Mouse (Mus musculus) hindbrain, postnatal 0 days (tissue): ENCODE measurements around the gene Rassf6. TPM values are rescaled to one million over a fixed set of nuclear protein-coding genes. Genes with fewer than 3 reads are reported as not detected.

ENCODE experiments used
- ATAC-seq: fragments of 200-750 bp; cut with Nextera tagmentation; 2 replicates; pipeline ENCODE4 v1.8.0; 2017; ENCODE audit warnings: mild to moderate bottlenecking, moderate TSS enrichment, moderate library complexity
- DNase-seq: peaks from one replicate; pipeline ENCODE4 v3.0.0-alpha.2; 2015; ENCODE audit warnings: low spot score
- H3K27ac ChIP-seq: fragments of 300-500 bp; sonication (generic); 2 replicates; pipeline ENCODE4 v1.5.1; 2014; ENCODE audit warnings: mild to moderate bottlenecking
- H3K27me3 ChIP-seq: fragments of 300-500 bp; sonication (generic); 2 replicates; pipeline ENCODE4 v1.6.1; 2014; ENCODE audit warnings: low read length, mixed read lengths; ENCODE audit not compliant: insufficient read depth
- H3K36me3 ChIP-seq: fragments of 300-500 bp; sonication (generic); 2 replicates; pipeline ENCODE4 v1.6.1; 2014; ENCODE audit warnings: low read length, mixed read lengths; ENCODE audit not compliant: insufficient read depth
- H3K4me1 ChIP-seq: fragments of 300-500 bp; sonication (generic); 2 replicates; pipeline ENCODE4 v1.6.1; 2014; ENCODE audit warnings: antibody characterized with exemption, low read length, mixed read lengths; ENCODE audit not compliant: insufficient read depth
- H3K4me2 ChIP-seq: fragments of 300-500 bp; sonication (generic); 2 replicates; pipeline ENCODE4 v1.6.1; 2014; ENCODE audit warnings: low read depth, mild to moderate bottlenecking, low read length, moderate library complexity, mixed read lengths
- H3K4me3 ChIP-seq: fragments of 300-500 bp; sonication (generic); 2 replicates; pipeline ENCODE4 v1.5.1; 2014; ENCODE audit warnings: low read length
- H3K9ac ChIP-seq: fragments of 300-500 bp; sonication (generic); replicated peaks from 2 replicates; pipeline ENCODE4 v1.6.1; 2014; ENCODE audit warnings: mild to moderate bottlenecking, low read length, moderate library complexity, mixed read lengths
- H3K9me3 ChIP-seq: fragments of 300-500 bp; sonication (generic); 2 replicates; pipeline ENCODE4 v1.6.1; 2016; ENCODE audit warnings: low read length, mixed read lengths
- CTCF ChIP-seq: IDR thresholded peaks from 2 replicates; pipeline ENCODE4 v1.5.1; 2016; ENCODE audit warnings: antibody characterized with exemption, control low read depth, low read depth
- WGBS: fragments of 180-500 bp; shearing (Covaris S2); extraction: QIAGEN DNeasy Blood & Tissue Kit; methylation state at CpG from one replicate; pipeline ENCODE4 v1.1.7; 2014; 5-methylcytosine and 5-hydroxymethylcytosine counted together
- polyA plus RNA-seq: library from polyadenylated mRNA; unstranded; fragments of >200 nt; fragmentation: Nextera tagmentation; extraction: Ambion mirVana; gene quantifications from 2 replicates; pipeline ENCODE4 v1.2.1, GENCODE M21; 2015
- total RNA-seq: library from RNA; depleted of rRNA; stranded (reverse); fragments of >200 nt; gene quantifications from 2 replicates; pipeline ENCODE4 v1.2.3, GENCODE M21; 2014

The Rassf6 gene
- total and polyA plus RNA-seq, 2 experiments from 2014 or later: 1.4 to 2.8 TPM

DNA sequence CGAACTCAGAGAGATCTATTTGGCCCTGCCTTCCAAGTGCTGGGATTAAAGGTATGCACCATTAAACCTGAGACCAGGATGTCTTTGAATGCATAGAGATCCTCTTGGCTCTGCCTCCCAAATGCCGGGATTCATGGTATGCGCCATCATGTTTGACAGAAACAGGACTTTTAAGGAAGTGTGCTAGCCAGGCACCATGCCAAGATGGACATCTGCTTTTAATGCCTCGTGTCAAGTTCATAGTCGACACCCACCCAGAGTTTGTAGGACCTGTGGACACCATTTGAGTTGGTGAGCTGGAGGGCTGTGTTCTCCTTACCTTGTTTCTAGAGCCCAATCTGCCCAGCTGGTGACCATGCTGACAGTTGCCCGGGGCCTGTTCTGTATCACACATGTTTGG lies 48.5 kb downstream of the Rassf6 start:
- Histone ChIP-seq H3K4me2 (no peak overlapping the region), H3K9ac (no peak overlapping the region), H3K4me3 (no peak overlapping the region), H3K27me3 (no peaks in the 10 kb centered on the region), H3K4me1 (no peaks in the 10 kb centered on the region), H3K27ac (no peak overlapping the region), H3K36me3 (no peaks in the 10 kb centered on the region), H3K9me3 (no peaks in the 10 kb centered on the region)
- 77% methylated on average over 6 of the region's 6 CpGs for WGBS
- TF ChIP-seq CTCF: no peak
- no peak for DNase-seq
- no peak for ATAC-seq

DNA sequence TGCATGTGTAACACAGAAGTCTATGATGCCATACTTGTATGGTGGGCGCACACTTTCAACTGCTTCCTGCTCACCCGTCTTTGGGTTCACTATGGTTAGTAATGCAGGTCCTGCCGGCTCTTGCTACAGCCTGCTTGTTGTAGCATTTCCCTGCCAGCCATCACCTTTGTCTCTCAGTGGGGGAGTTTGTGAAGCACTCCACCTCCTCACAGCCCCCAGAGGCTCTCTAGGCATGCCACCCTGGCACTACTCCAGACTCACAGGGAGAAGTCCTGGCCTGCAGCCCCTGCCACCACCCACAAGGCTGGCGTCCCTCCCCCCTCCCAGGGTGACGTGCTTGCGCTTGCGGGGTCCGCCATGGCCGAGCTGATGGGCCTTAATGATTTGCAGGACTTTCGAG lies 49.8 kb downstream of the Rassf6 start:
- WGBS: 82% methylated on average over 10 of the region's 10 CpGs
- Histone ChIP-seq H3K4me2 (no peak overlapping the region), H3K36me3 (no peaks in the 10 kb centered on the region), H3K9ac (no peak overlapping the region), H3K4me1 (no peaks in the 10 kb centered on the region), H3K4me3 (no peak overlapping the region), H3K27ac (no peak overlapping the region), H3K27me3 (no peaks in the 10 kb centered on the region), H3K9me3 (no peaks in the 10 kb centered on the region)
- DNase-seq (no peak), ATAC-seq (no peak)
- TF ChIP-seq CTCF: no peak

DNA sequence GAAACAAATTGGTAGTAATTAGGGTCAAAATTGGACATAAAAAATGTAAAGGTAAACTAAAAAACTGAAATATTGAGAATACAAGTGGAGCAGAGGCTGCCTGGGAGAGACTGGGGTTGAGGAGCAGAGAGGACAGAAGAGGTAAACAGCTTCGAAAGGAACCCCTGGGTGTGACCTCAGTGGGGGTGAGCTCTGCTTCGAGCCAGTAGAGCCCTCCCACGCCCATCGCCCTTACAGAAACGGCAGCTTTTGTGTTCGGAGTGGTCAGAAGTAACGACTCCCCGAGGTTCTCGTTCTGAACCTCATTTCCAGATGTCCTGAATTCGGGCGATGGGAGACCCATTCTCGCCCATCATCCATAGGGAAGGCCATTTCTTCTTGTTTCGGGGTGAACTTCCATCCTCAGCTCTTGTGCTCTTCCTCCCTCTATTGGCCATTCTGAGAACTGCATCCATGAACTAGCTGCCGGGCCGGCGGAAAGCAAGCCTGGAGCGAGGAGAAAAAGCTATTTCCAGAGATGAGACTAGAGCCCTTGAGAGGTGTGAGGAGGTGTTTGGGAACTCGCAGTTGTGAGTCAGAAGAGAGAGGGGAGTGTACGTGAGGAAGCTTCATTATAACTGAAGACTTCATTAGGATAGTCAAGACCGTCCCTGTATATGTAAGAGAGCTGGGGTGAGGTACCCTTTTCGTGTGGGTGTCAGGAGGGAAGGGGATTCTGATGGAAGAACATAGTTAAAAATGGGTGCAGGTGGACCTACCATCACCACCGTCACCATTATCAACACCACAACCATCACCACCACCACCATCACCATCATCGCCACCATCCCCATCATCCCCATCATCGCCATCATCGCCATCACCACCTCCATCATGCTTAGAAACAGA lies 51.5 kb downstream of the Rassf6 start:
- Histone ChIP-seq H3K9me3 (no peaks in the 10 kb centered on the region), H3K4me2 (peak overlapping the region; percentile 64), H3K9ac (peak overlapping the region; percentile 38; the same call in 1 of the 2 replicates), H3K27ac (no peak overlapping the region), H3K27me3 (no peaks in the 10 kb centered on the region), H3K36me3 (no peaks in the 10 kb centered on the region), H3K4me3 (peak overlapping the region; percentile 38), H3K4me1 (no peaks in the 10 kb centered on the region)
- DNase-seq: peak; percentile 88
- WGBS: 22% methylated on average over 25 of the region's 25 CpGs
- peak; percentile 98 for TF ChIP-seq CTCF
- ATAC-seq: peak; percentile 79

DNA sequence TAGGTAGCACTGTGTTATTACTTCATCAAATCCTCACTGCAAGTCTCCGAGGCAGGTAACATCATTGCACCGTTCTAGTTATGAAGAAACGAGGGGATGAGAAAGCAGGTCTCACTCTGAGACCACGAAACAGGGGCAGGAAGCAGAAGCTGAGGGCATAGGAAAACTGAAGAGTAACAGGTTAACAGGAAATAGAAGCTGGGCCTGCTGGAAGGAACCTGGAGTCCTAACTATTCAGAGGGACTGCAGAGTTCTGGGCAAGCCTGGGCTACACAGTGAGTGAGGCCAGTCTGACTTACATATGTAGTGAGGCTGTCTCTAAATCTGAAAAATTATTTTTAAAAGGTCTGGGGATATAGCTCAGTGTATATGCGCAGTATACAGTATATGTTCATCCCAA lies 52.4 kb downstream of the Rassf6 start:
- DNase-seq (no peak), ATAC-seq (no peak)
- no peak overlapping the region for H3K4me2 ChIP-seq
- no peaks in the 10 kb centered on the region for H3K27me3 ChIP-seq
- 95% methylated on average over 5 of the region's 5 CpGs for WGBS
- H3K4me3 ChIP-seq: no peak overlapping the region
- no peak overlapping the region for H3K27ac ChIP-seq
- no peaks in the 10 kb centered on the region for H3K9me3 ChIP-seq
- no peaks in the 10 kb centered on the region for H3K4me1 ChIP-seq
- no peak overlapping the region for H3K9ac ChIP-seq
- H3K36me3 ChIP-seq: no peaks in the 10 kb centered on the region
- no peak for TF ChIP-seq CTCF

GRCm38 (mm10) chr5:90586511-90586910 lies 53.9 kb downstream of the Rassf6 start:
- ATAC-seq: no peak
- no peak overlapping the region for H3K4me3 ChIP-seq
- H3K4me2 ChIP-seq: no peak overlapping the region
- TF ChIP-seq CTCF: no peak
- no peaks in the 10 kb centered on the region for H3K4me1 ChIP-seq
- no peaks in the 10 kb centered on the region for H3K9me3 ChIP-seq
- WGBS: 79% methylated on average over 5 of the region's 5 CpGs
- H3K36me3 ChIP-seq: no peaks in the 10 kb centered on the region
- H3K27ac ChIP-seq: no peak overlapping the region
- no peak overlapping the region for H3K9ac ChIP-seq
- no peak for DNase-seq
- H3K27me3 ChIP-seq: no peaks in the 10 kb centered on the region

- H3K9me3 ChIP-seq: no peaks in the 10 kb centered on the region
- DNase-seq (no peak), ATAC-seq (no peak)
- TF ChIP-seq CTCF: no peak
- WGBS: 77% methylated on average over 7 of the region's 7 CpGs
- no peak overlapping the region for H3K4me3 ChIP-seq
- H3K9ac ChIP-seq: no peak overlapping the region
- H3K4me2 ChIP-seq: no peak overlapping the region
- H3K27ac ChIP-seq: no peak overlapping the region
- H3K4me1 ChIP-seq: no peaks in the 10 kb centered on the region
- H3K36me3 ChIP-seq: no peaks in the 10 kb centered on the region
- H3K27me3 ChIP-seq: no peaks in the 10 kb centered on the region
These were observed 55.7 kb downstream of the Rassf6 start for GRCm38 (mm10) chr5:90584799-90585198.

DNA sequence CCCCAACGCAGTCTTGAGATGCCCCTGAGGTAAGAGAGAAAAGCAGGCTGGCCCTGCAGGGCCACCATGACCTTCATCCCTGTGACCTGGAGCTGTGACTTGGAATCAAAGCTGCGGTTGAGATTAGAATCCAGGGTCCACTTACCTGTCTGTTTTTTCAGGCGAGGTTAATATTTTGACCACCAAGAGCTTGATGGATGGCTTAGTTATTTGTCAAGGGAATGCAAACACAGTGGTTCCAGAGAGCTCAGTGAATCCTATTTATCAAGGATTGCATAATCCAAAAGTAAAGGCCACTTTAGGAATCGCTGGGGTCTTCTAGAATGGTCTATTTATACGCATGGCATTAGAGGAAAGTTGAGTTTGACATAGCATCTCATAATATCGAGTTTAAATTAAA lies 58.3 kb downstream of the Rassf6 start:
- 95% methylated on average over 6 of the region's 6 CpGs for WGBS
- Histone ChIP-seq H3K27me3 (no peaks in the 10 kb centered on the region), H3K9me3 (no peaks in the 10 kb centered on the region), H3K27ac (no peak overlapping the region), H3K4me3 (no peak overlapping the region), H3K4me2 (no peak overlapping the region), H3K36me3 (no peaks in the 10 kb centered on the region), H3K4me1 (no peaks in the 10 kb centered on the region), H3K9ac (no peak overlapping the region)
- no peak for TF ChIP-seq CTCF
- no peak for DNase-seq
- no peak for ATAC-seq
